In genomic region chr7:99357201-99357600, GRCm38 (mm10) we compare ENCODE assay signal across 9 mouse cellular contexts. TPM values are rescaled to one million over a fixed set of nuclear protein-coding genes. Genes with fewer than 3 reads are reported as not detected.
DNase-seq lines count a peak whose midpoint lies in the region; ATAC-seq and TF ChIP-seq lines count a peak whose summit lies in the region.
"Had no signal": no experiment of that assay in that cellular context is flagged by ENCODE, and none has a peak within 500 bp of the region (broad histone marks: within the 10 kb centered on the region; RNA-seq: fewer than 3 reads in every experiment).

No protein-coding gene starts in this region.

- no peak overlapping the region for H3K4me2 ChIP-seq in forebrain, embryonic 11.5 days (ENCODE audit: low read depth, low read length, severe bottlenecking)
- H3K4me2 ChIP-seq in forebrain, embryonic 15.5 days (replicated peaks): no peak overlapping the region
- H3K4me2 ChIP-seq in kidney, embryonic 14.5 days (replicated peaks; ENCODE audit: low read depth, low read length): no peak overlapping the region

- H3K4me3 ChIP-seq in forebrain, embryonic 11.5 days (ENCODE audit: low read depth, low read length): no peak overlapping the region
- no peak overlapping the region for H3K4me3 ChIP-seq in forebrain, embryonic 15.5 days
- H3K4me3 ChIP-seq in embryonic fibroblast, embryonic 13.5 days (ENCODE audit: insufficient read depth, low read length): no peak overlapping the region
- H3K4me3 ChIP-seq in kidney, embryonic 14.5 days (ENCODE audit: low read length): no peak overlapping the region
- H3K4me3 ChIP-seq: megakaryocyte, embryonic 14.5 days had no signal

- H3K9ac ChIP-seq in forebrain, embryonic 11.5 days (ENCODE audit: low read length): no peak overlapping the region
- H3K9ac ChIP-seq in forebrain, embryonic 15.5 days (replicated peaks): no peak overlapping the region
- no peak overlapping the region for H3K9ac ChIP-seq in kidney, embryonic 14.5 days (ENCODE audit: low read depth, low read length)

- DNase-seq in forebrain, embryonic 11.5 days (ENCODE audit: low spot score): no peak
- peak; percentile 38 to 55 for DNase-seq in lung, postnatal 4 days
- no peak for DNase-seq in urinary bladder, postnatal 10 days (ENCODE audit: low spot score)
- no peak for DNase-seq in T-cell, adult 2 months (ENCODE audit: low spot score)
- no peak for DNase-seq in left cerebral cortex, adult 8-10 months (ENCODE audit: low spot score in 2 of 2)

- 78% methylated on average over 7 of the region's 7 CpGs for WGBS in forebrain, embryonic 11.5 days
- 64% methylated on average over 7 of the region's 7 CpGs for WGBS in forebrain, embryonic 15.5 days
- WGBS in kidney, embryonic 14.5 days: 41% methylated on average over 7 of the region's 7 CpGs

- H3K4me1 ChIP-seq in forebrain, embryonic 11.5 days (replicated peaks; ENCODE audit: control insufficient read depth, insufficient read depth, low read length): peaks cover 45% of the 10 kb centered on the region
- peaks cover 58% of the 10 kb centered on the region for H3K4me1 ChIP-seq in forebrain, embryonic 15.5 days
- H3K4me1 ChIP-seq in embryonic fibroblast, embryonic 13.5 days (ENCODE audit: control insufficient read depth, insufficient read depth, low read length): peaks cover 32% of the 10 kb centered on the region
- H3K4me1 ChIP-seq in kidney, embryonic 14.5 days (ENCODE audit: control insufficient read depth, insufficient read depth, low read length): peaks cover 48% of the 10 kb centered on the region

- TF ChIP-seq CTCF in embryonic fibroblast, embryonic 13.5 days (IDR thresholded peaks at IDR 0.05; ENCODE audit: borderline replicate concordance, insufficient read depth, low read length): no peak

- no peak for TF ChIP-seq POLR2A in embryonic fibroblast, embryonic 13.5 days (IDR thresholded peaks at IDR 0.05; ENCODE audit: low read depth, low read length)

- H3K27ac ChIP-seq in forebrain, embryonic 11.5 days (ENCODE audit: low read depth, low read length): 0 out of 2 replicates have a peak overlapping the region, but pooled peaks have one; percentile 93
- no peak overlapping the region for H3K27ac ChIP-seq in forebrain, embryonic 15.5 days (replicated peaks)
- peak overlapping the region; percentile 99 for H3K27ac ChIP-seq in embryonic fibroblast, embryonic 13.5 days (ENCODE audit: insufficient read depth, low read length)
- peak overlapping the region; percentile 97 for H3K27ac ChIP-seq in kidney, embryonic 14.5 days (ENCODE audit: low read depth, low read length)

- no peaks in the 10 kb centered on the region for H3K9me3 ChIP-seq in forebrain, embryonic 11.5 days (ENCODE audit: control insufficient read depth, low read length)
- H3K9me3 ChIP-seq in forebrain, embryonic 15.5 days: no peaks in the 10 kb centered on the region
- no peaks in the 10 kb centered on the region for H3K9me3 ChIP-seq in kidney, embryonic 14.5 days (ENCODE audit: control insufficient read depth, low read length)
- H3K9me3 ChIP-seq: megakaryocyte, embryonic 14.5 days had no signal

- no peak for ATAC-seq in forebrain, embryonic 11.5 days (replicated peaks; ENCODE audit: low FRiP score)
- ATAC-seq in forebrain, embryonic 15.5 days (replicated peaks): no peak
- no peak for ATAC-seq in kidney, embryonic 14.5 days (ENCODE audit: low FRiP score, low TSS enrichment)

- no peaks in the 10 kb centered on the region for H3K27me3 ChIP-seq in forebrain, embryonic 11.5 days (ENCODE audit: control insufficient read depth, insufficient read depth, low read length)
- H3K27me3 ChIP-seq in forebrain, embryonic 15.5 days: no peaks in the 10 kb centered on the region
- H3K27me3 ChIP-seq in kidney, embryonic 14.5 days (ENCODE audit: control insufficient read depth, insufficient read depth, low read length): no peaks in the 10 kb centered on the region

- H3K36me3 ChIP-seq in forebrain, embryonic 11.5 days (ENCODE audit: control insufficient read depth, insufficient read depth, low read length): no peaks in the 10 kb centered on the region
- no peaks in the 10 kb centered on the region for H3K36me3 ChIP-seq in forebrain, embryonic 15.5 days
- no peaks in the 10 kb centered on the region for H3K36me3 ChIP-seq in kidney, embryonic 14.5 days (ENCODE audit: control insufficient read depth, insufficient read depth, low read length)

RNA-seq across cellular contexts. Expression of gene Serpinh1, which starts 4.2 kb away (rescaled TPM):
- polyA plus RNA-seq in forebrain, embryonic 11.5 days (2014; fragmentation: Nextera tagmentation; extraction: Ambion mirVana): 239 and 255 TPM in 2 replicates
- 210 and 215 TPM in 2 replicates for polyA plus RNA-seq in forebrain, embryonic 15.5 days (2015; fragmentation: Nextera tagmentation; extraction: Ambion mirVana)
- 2,134 and 2,700 TPM in 2 replicates for polyA plus RNA-seq in embryonic fibroblast, embryonic 13.5 days (2011; ENCODE audit: insufficient read length, low read depth, missing spikeins)
- 459 and 599 TPM in 2 replicates for polyA plus RNA-seq in kidney, embryonic 14.5 days (2014; fragmentation: Nextera tagmentation; extraction: Ambion mirVana)
- 10 to 100 TPM; 14.7 to 18.3 (median 16.6) TPM for total RNA-seq in left cerebral cortex, adult 8-10 months (2022)

RNA-seq across cellular contexts. Expression of gene Gdpd5, which starts 24.0 kb away (rescaled TPM):
- 18.6 and 19.1 TPM in 2 replicates for polyA plus RNA-seq in forebrain, embryonic 11.5 days (2014; fragmentation: Nextera tagmentation; extraction: Ambion mirVana)
- 40.0 and 41.8 TPM in 2 replicates for polyA plus RNA-seq in forebrain, embryonic 15.5 days (2015; fragmentation: Nextera tagmentation; extraction: Ambion mirVana)
- 12.0 and 12.6 TPM in 2 replicates for polyA plus RNA-seq in embryonic fibroblast, embryonic 13.5 days (2011; ENCODE audit: insufficient read length, low read depth, missing spikeins)
- polyA plus RNA-seq in kidney, embryonic 14.5 days (2014; fragmentation: Nextera tagmentation; extraction: Ambion mirVana): 12.1 and 15.4 TPM in 2 replicates
- total RNA-seq in left cerebral cortex, adult 8-10 months (2022): 10 to 100 TPM; 38.3 to 48.7 (median 40.9) TPM

Comparison
In these comparisons a context has a peak if more than half of its experiments do, and no peak if none do; other contexts are left out.
1. DNase-seq: peak in lung, postnatal 4 days (2 of 2); none in forebrain, embryonic 11.5 days (single experiment), urinary bladder, postnatal 10 days (single experiment), T-cell, adult 2 months (single experiment) and left cerebral cortex, adult 8-10 months (0 of 2).